Mouse (Mus musculus) ES-E14 (cell line): ENCODE results near the gene Mbd3.

Experiments used
- CHD2 ChIP-seq: IDR thresholded peaks from 2 replicates; pipeline ENCODE4 v1.6.1; 2014; ENCODE audit warnings: mild to moderate bottlenecking, low read depth, low read length, inconsistent platforms
- ZC3H11A ChIP-seq: IDR thresholded peaks from 2 replicates; pipeline ENCODE4 v1.6.1; 2012; ENCODE audit warnings: low read depth, mild to moderate bottlenecking, inconsistent platforms, low read length, borderline replicate concordance

GRCm38 (mm10) chr10:80363734-80364133 is 35.6 kb downstream of the Mbd3 start:
- TF ChIP-seq CHD2: no peak
- TF ChIP-seq ZC3H11A: no peak
